Mouse (Mus musculus): ENCODE data around the gene Myo1h. TPM values are rescaled to one million over a fixed set of nuclear protein-coding genes. Genes with fewer than 3 reads are reported as not detected.

Myo1h gene
- polyA plus RNA-seq, 1 experiment from 2014 or later = 2.8 TPM

- WGBS = 75% methylated on average over 9 of the region's 9 CpGs
- peak; percentile 88 for TF ChIP-seq CTCF (IDR thresholded peaks at IDR 0.05; ENCODE audit: low read depth)
- Histone ChIP-seq H3K9ac (ENCODE audit: low read depth, low read length) (no peak overlapping the region), H3K27ac (ENCODE audit: low read depth, low read length) (no peak overlapping the region), H3K9me3 (ENCODE audit: control insufficient read depth) (no peaks in the 10 kb centered on the region), H3K4me3 (ENCODE audit: low read depth, low read length) (no peak overlapping the region), H3K36me3 (ENCODE audit: control insufficient read depth, insufficient read depth) (peaks cover 44% of the 10 kb centered on the region), H3K4me1 (replicated peaks; ENCODE audit: control insufficient read depth, insufficient read depth, low read length) (peaks cover 12% of the 10 kb centered on the region; the same call in 1 of the 2 replicates), H3K27me3 (replicated peaks; ENCODE audit: control insufficient read depth, insufficient read depth, low read length) (no peaks in the 10 kb centered on the region), H3K4me2 (replicated peaks; ENCODE audit: low read depth) (no peak overlapping the region)
- ATAC-seq = no peak
Measured at GRCm38 (mm10) chr5:114383184-114383904, 94.4 kb downstream of the Myo1h start.

GRCm38 (mm10) chr5:114384448-114384847 is 95.5 kb downstream of the Myo1h start:
- no peaks in the 10 kb centered on the region for H3K27me3 ChIP-seq (replicated peaks; ENCODE audit: control insufficient read depth, insufficient read depth, low read length)
- no peak overlapping the region for H3K4me2 ChIP-seq (replicated peaks; ENCODE audit: low read depth)
- whole genome bisulfite sequencing = 92% methylated on average over 8 of the region's 8 CpGs
- no peak for ATAC-seq
- H3K4me1 ChIP-seq (replicated peaks; ENCODE audit: control insufficient read depth, insufficient read depth, low read length) = 0 out of 2 replicates have a peak, but pooled peaks cover 6% of the 10 kb centered on the region
- no peaks in the 10 kb centered on the region for H3K9me3 ChIP-seq (ENCODE audit: control insufficient read depth)
- H3K4me3 ChIP-seq (ENCODE audit: low read depth, low read length) = no peak overlapping the region
- no peak overlapping the region for H3K27ac ChIP-seq (ENCODE audit: low read depth, low read length)
- H3K36me3 ChIP-seq (ENCODE audit: control insufficient read depth, insufficient read depth) = peaks cover 55% of the 10 kb centered on the region
- H3K9ac ChIP-seq (ENCODE audit: low read depth, low read length) = no peak overlapping the region
- TF ChIP-seq CTCF (IDR thresholded peaks at IDR 0.05; ENCODE audit: low read depth) = no peak

GRCm38 (mm10) chr5:114393169-114393568 is 104.2 kb downstream of the Myo1h start:
- WGBS = 73% methylated on average over 9 of the region's 9 CpGs
- Histone ChIP-seq H3K9me3 (ENCODE audit: control insufficient read depth) (no peaks in the 10 kb centered on the region), H3K27me3 (replicated peaks; ENCODE audit: control insufficient read depth, insufficient read depth, low read length) (no peaks in the 10 kb centered on the region), H3K4me3 (ENCODE audit: low read depth, low read length) (no peak overlapping the region), H3K27ac (ENCODE audit: low read depth, low read length) (no peak overlapping the region), H3K36me3 (ENCODE audit: control insufficient read depth, insufficient read depth) (peaks cover 85% of the 10 kb centered on the region), H3K9ac (ENCODE audit: low read depth, low read length) (no peak overlapping the region), H3K4me2 (replicated peaks; ENCODE audit: low read depth) (no peak overlapping the region), H3K4me1 (replicated peaks; ENCODE audit: control insufficient read depth, insufficient read depth, low read length) (no peaks in the 10 kb centered on the region)
- no peak for ATAC-seq
- TF ChIP-seq CTCF (IDR thresholded peaks at IDR 0.05; ENCODE audit: low read depth) = no peak

GRCm38 (mm10) chr5:114406592-114406991 is 117.6 kb downstream of the Myo1h start:
- H3K27me3 ChIP-seq (replicated peaks; ENCODE audit: control insufficient read depth, insufficient read depth, low read length) = no peaks in the 10 kb centered on the region
- H3K27ac ChIP-seq (ENCODE audit: low read depth, low read length) = no peak overlapping the region
- WGBS = 94% methylated on average over 14 of the region's 14 CpGs
- no peak for TF ChIP-seq CTCF (IDR thresholded peaks at IDR 0.05; ENCODE audit: low read depth)
- no peak overlapping the region for H3K4me2 ChIP-seq (replicated peaks; ENCODE audit: low read depth)
- peaks cover 99% of the 10 kb centered on the region for H3K36me3 ChIP-seq (ENCODE audit: control insufficient read depth, insufficient read depth)
- H3K4me3 ChIP-seq (ENCODE audit: low read depth, low read length) = no peak overlapping the region
- no peak overlapping the region for H3K9ac ChIP-seq (ENCODE audit: low read depth, low read length)
- no peaks in the 10 kb centered on the region for H3K9me3 ChIP-seq (ENCODE audit: control insufficient read depth)
- no peaks in the 10 kb centered on the region for H3K4me1 ChIP-seq (replicated peaks; ENCODE audit: control insufficient read depth, insufficient read depth, low read length)
- ATAC-seq = no peak

- no peak overlapping the region for H3K27ac ChIP-seq (ENCODE audit: low read depth, low read length)
- no peaks in the 10 kb centered on the region for H3K4me1 ChIP-seq (replicated peaks; ENCODE audit: control insufficient read depth, insufficient read depth, low read length)
- TF ChIP-seq CTCF (IDR thresholded peaks at IDR 0.05; ENCODE audit: low read depth) = no peak
- no peaks in the 10 kb centered on the region for H3K27me3 ChIP-seq (replicated peaks; ENCODE audit: control insufficient read depth, insufficient read depth, low read length)
- H3K9ac ChIP-seq (ENCODE audit: low read depth, low read length) = no peak overlapping the region
- peaks cover 99% of the 10 kb centered on the region for H3K36me3 ChIP-seq (ENCODE audit: control insufficient read depth, insufficient read depth)
- H3K9me3 ChIP-seq (ENCODE audit: control insufficient read depth) = no peaks in the 10 kb centered on the region
- ATAC-seq = no peak
- 82% methylated on average over 10 of the region's 10 CpGs for WGBS
- no peak overlapping the region for H3K4me2 ChIP-seq (replicated peaks; ENCODE audit: low read depth)
- no peak overlapping the region for H3K4me3 ChIP-seq (ENCODE audit: low read depth, low read length)
Measured at GRCm38 (mm10) chr5:114407269-114407668, 118.3 kb downstream of the Myo1h start.

- no peak overlapping the region for H3K4me3 ChIP-seq (ENCODE audit: low read depth, low read length)
Measured at GRCm38 (mm10) chr5:114407810-114408209, 118.8 kb downstream of the Myo1h start.

More at GRCm38 (mm10) chr5:114407810-114408209, 118.8 kb downstream of the Myo1h start:
- WGBS = 91% methylated on average over 9 of the region's 9 CpGs
- Histone ChIP-seq H3K9me3 (ENCODE audit: control insufficient read depth) (no peaks in the 10 kb centered on the region), H3K9ac (ENCODE audit: low read depth, low read length) (no peak overlapping the region), H3K4me2 (replicated peaks; ENCODE audit: low read depth) (no peak overlapping the region), H3K27me3 (replicated peaks; ENCODE audit: control insufficient read depth, insufficient read depth, low read length) (no peaks in the 10 kb centered on the region), H3K4me1 (replicated peaks; ENCODE audit: control insufficient read depth, insufficient read depth, low read length) (no peaks in the 10 kb centered on the region), H3K27ac (ENCODE audit: low read depth, low read length) (no peak overlapping the region), H3K36me3 (ENCODE audit: control insufficient read depth, insufficient read depth) (peaks cover 99% of the 10 kb centered on the region)
- TF ChIP-seq CTCF (IDR thresholded peaks at IDR 0.05; ENCODE audit: low read depth) = no peak
- no peak for ATAC-seq

Data from intestine, postnatal 0 days (tissue).